Mouse (Mus musculus): ENCODE results near the gene Ccl22.

Gene Ccl22

GRCm38 (mm10) chr8:94745476-94746184, at the start of gene Ccl22:
Ccl22 (plus strand) TSS chr8:94745590.
- DNase-seq (ENCODE audit: low spot score in 2 of 2) = no peak

- DNase-seq (ENCODE audit: low spot score in 2 of 2) = peak; percentile 34 to 45
Observed at GRCm38 (mm10) chr8:94695994-94696384, 49.4 kb upstream of the Ccl22 start, which contains the start of gene Pllp. Pllp (minus strand) TSS chr8:94696278.

- no peak for DNase-seq (ENCODE audit: low spot score in 2 of 2)
Observed at GRCm38 (mm10) chr8:94696566-94696965, 48.8 kb upstream of the Ccl22 start.

GRCm38 (mm10) chr8:94697956-94698355, 47.4 kb upstream of the Ccl22 start:
- no peak for DNase-seq (ENCODE audit: low spot score in 2 of 2)

- DNase-seq (ENCODE audit: low spot score in 2 of 2) = no peak
Observed at GRCm38 (mm10) chr8:94699366-94699765, 46.0 kb upstream of the Ccl22 start.

- DNase-seq (ENCODE audit: low spot score in 2 of 2) = no peak
Observed at GRCm38 (mm10) chr8:94700421-94700935, 44.9 kb upstream of the Ccl22 start.

- DNase-seq (ENCODE audit: low spot score in 2 of 2) = no peak
Observed at GRCm38 (mm10) chr8:94702156-94702555, 43.2 kb upstream of the Ccl22 start.

- DNase-seq (ENCODE audit: low spot score in 2 of 2) = peak; percentile 77 to 78
Observed at GRCm38 (mm10) chr8:94702844-94703813, 42.3 kb upstream of the Ccl22 start.

- DNase-seq (ENCODE audit: low spot score in 2 of 2) = peak; percentile 92 to 94
Observed at GRCm38 (mm10) chr8:94703972-94704668, 41.3 kb upstream of the Ccl22 start.

- no peak for DNase-seq (ENCODE audit: low spot score in 2 of 2)
Observed at GRCm38 (mm10) chr8:94704669-94704984, 40.8 kb upstream of the Ccl22 start.

GRCm38 (mm10) chr8:94705581-94706245, 39.7 kb upstream of the Ccl22 start:
- no peak for DNase-seq (ENCODE audit: low spot score in 2 of 2)

- DNase-seq (ENCODE audit: low spot score in 2 of 2) = no peak
Observed at GRCm38 (mm10) chr8:94706732-94707395, 38.5 kb upstream of the Ccl22 start.

- no peak for DNase-seq (ENCODE audit: low spot score in 2 of 2)
Observed at GRCm38 (mm10) chr8:94710336-94710735, 35.1 kb upstream of the Ccl22 start.

- no peak for DNase-seq (ENCODE audit: low spot score in 2 of 2)
Observed at GRCm38 (mm10) chr8:94711160-94711718, 34.2 kb upstream of the Ccl22 start.

- DNase-seq (ENCODE audit: low spot score in 2 of 2) = no peak
Observed at GRCm38 (mm10) chr8:94714556-94714955, 30.8 kb upstream of the Ccl22 start.

- no peak for DNase-seq (ENCODE audit: low spot score in 2 of 2)
Observed at GRCm38 (mm10) chr8:94715871-94716270, 29.5 kb upstream of the Ccl22 start.

- no peak for DNase-seq (ENCODE audit: low spot score in 2 of 2)
Observed at GRCm38 (mm10) chr8:94716841-94717240, 28.5 kb upstream of the Ccl22 start.

- no peak for DNase-seq (ENCODE audit: low spot score in 2 of 2)
Observed at GRCm38 (mm10) chr8:94725998-94726397, 19.4 kb upstream of the Ccl22 start.

GRCm38 (mm10) chr8:94729301-94729700, 16.1 kb upstream of the Ccl22 start:
- DNase-seq (ENCODE audit: low spot score in 2 of 2) = no peak

GRCm38 (mm10) chr8:94733821-94734465, 11.4 kb upstream of the Ccl22 start:
- DNase-seq (ENCODE audit: low spot score in 2 of 2) = peak; percentile 75 to 85

Measured in spleen, postnatal 36 days (tissue).